Mouse (Mus musculus) kidney, embryonic 14.5 days (tissue): ENCODE data around the gene Cdx4. TPM values are rescaled to one million over a fixed set of nuclear protein-coding genes. Genes with fewer than 3 reads are reported as not detected.

Experiments
- ATAC-seq: fragments of 200-750 bp; cut with Nextera tagmentation; 2 replicates; pipeline ENCODE4 v1.8.0; 2017; ENCODE audit warnings: moderate number of reproducible peaks, mild to moderate bottlenecking, moderate TSS enrichment, moderate library complexity; ENCODE audit not compliant: low FRiP score, low TSS enrichment
- H3K27ac ChIP-seq: fragments of 300-500 bp; sonication (generic); 2 replicates; pipeline ENCODE4 v1.5.1; 2014; ENCODE audit warnings: low read depth, mild to moderate bottlenecking, low read length, moderate library complexity, mixed read lengths
- H3K27me3 ChIP-seq: fragments of 300-500 bp; sonication (generic); 2 replicates; pipeline ENCODE4 v1.6.1; 2014; ENCODE audit warnings: mild to moderate bottlenecking, low read length; ENCODE audit not compliant: control insufficient read depth, insufficient read depth
- H3K36me3 ChIP-seq: fragments of 300-500 bp; sonication (generic); 2 replicates; pipeline ENCODE4 v1.6.1; 2014; ENCODE audit warnings: low read length, mixed read lengths; ENCODE audit not compliant: control insufficient read depth, insufficient read depth
- H3K4me1 ChIP-seq: fragments of 300-500 bp; sonication (generic); 2 replicates; pipeline ENCODE4 v1.6.1; 2014; ENCODE audit warnings: low read length, mixed read lengths; ENCODE audit not compliant: control insufficient read depth, insufficient read depth
- H3K4me2 ChIP-seq: fragments of 300-500 bp; sonication (generic); replicated peaks from 2 replicates; pipeline ENCODE4 v1.6.1; 2014; ENCODE audit warnings: low read depth, mild to moderate bottlenecking, low read length
- H3K4me3 ChIP-seq: fragments of 300-500 bp; sonication (generic); 2 replicates; pipeline ENCODE4 v1.5.1; 2014; ENCODE audit warnings: mild to moderate bottlenecking, low read length
- H3K9ac ChIP-seq: fragments of 300-500 bp; sonication (generic); 2 replicates; pipeline ENCODE4 v1.6.1; 2014; ENCODE audit warnings: low read depth, mild to moderate bottlenecking, low read length, moderate library complexity
- H3K9me3 ChIP-seq: fragments of 300-500 bp; sonication (generic); 2 replicates; pipeline ENCODE4 v1.6.1; 2016; ENCODE audit warnings: low read length; ENCODE audit not compliant: control insufficient read depth
- WGBS: fragments of 180-500 bp; shearing (Covaris S2); extraction: QIAGEN DNeasy Blood & Tissue Kit; methylation state at CpG from one replicate; pipeline ENCODE4 v1.1.7; 2014; 5-methylcytosine and 5-hydroxymethylcytosine counted together
- polyA plus RNA-seq: library from polyadenylated mRNA; unstranded; fragments of >200 nt; fragmentation: Nextera tagmentation; extraction: Ambion mirVana; gene quantifications from 2 replicates; pipeline ENCODE4 v1.2.1, GENCODE M21; 2014

Gene Cdx4
- polyA plus RNA-seq: not detected in 2 replicates

GRCm38 (mm10) chrX:103321146-103321545, at the start of gene Cdx4:
Gene Cdx4 (plus strand): TSS chrX:103321398.
- 24% methylated on average over 13 of the region's 13 CpGs for WGBS
- no peak for ATAC-seq
- H3K9ac ChIP-seq: no peak within 1 kb of the TSS
- H3K4me2 ChIP-seq: no peak within 1 kb of the TSS
- peak within 1 kb of the TSS; percentile 20; the same call in 1 of the 2 replicates for H3K4me3 ChIP-seq
- H3K27ac ChIP-seq: no peak within 1 kb of the TSS
- H3K36me3 ChIP-seq: no peaks in the 10 kb centered on the region
- peaks cover 32% of the 10 kb centered on the region for H3K27me3 ChIP-seq
- H3K9me3 ChIP-seq: no peaks in the 10 kb centered on the region
- H3K4me1 ChIP-seq: no peaks in the 10 kb centered on the region

DNA sequence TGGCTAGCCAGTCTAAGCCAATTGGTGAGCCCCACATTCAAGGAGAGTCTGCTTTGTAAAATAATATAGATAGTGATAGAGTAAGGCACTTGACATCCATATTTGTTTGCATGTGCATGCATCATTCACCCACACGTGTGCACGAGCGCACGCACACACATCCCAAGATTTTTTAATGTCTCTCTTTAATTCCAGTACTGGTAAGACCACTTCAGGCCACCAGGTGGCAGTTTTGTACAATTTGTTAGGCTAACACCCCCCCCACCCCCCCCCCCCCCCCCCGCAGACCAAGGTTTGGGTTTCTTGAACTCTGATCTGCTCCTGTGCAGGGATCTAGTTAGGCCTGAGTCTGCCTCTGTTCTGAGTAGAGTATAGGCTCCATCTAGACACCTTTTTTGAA, 46.9 kb upstream of the Cdx4 start:
- no peaks in the 10 kb centered on the region for H3K4me1 ChIP-seq
- no peak overlapping the region for H3K27ac ChIP-seq
- no peak for ATAC-seq
- H3K4me3 ChIP-seq: no peak overlapping the region
- no peaks in the 10 kb centered on the region for H3K9me3 ChIP-seq
- no peak overlapping the region for H3K9ac ChIP-seq
- 89% methylated on average over 4 of the region's 5 CpGs for WGBS
- H3K27me3 ChIP-seq: no peaks in the 10 kb centered on the region
- H3K36me3 ChIP-seq: no peaks in the 10 kb centered on the region
- no peak overlapping the region for H3K4me2 ChIP-seq

DNA sequence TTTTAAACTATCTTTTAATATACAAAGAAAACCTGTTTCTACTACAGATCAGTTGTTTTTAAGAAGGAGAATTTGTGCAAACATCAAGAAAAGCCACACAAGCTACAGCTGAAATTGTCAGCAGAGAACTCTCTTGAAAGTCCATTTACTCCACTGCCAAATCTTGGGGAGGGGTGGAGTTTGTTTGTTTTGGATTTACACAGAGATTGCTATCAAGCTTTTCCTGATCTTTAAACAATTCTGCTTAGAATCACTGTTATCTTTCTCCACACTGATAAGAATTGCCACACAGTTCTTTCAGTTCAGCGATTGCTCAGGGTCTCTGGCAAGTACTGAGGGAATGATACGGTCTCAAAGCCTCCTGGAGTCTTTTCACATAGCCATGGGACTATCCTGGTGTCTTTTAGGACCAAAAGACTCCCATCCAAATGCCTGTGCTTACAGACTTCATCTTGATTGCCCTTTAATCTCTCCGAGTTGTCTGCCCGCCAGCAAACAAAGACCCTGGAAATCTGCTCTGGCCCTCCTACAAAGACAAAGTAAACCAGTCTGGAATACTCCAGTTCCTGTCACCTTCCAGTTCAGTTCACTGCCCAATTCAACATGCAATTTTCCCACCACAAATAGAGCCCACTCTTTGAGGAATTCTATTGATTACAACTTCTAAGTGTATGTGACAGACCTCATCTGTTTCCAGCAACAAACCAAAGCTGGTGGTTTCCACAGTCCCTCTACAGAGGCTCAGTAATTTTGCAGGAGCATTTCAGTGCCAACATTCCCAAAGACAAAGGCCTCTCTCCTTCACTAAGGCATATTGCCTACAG, 34.1 kb upstream of the Cdx4 start:
- no peak for ATAC-seq
- no peak overlapping the region for H3K4me3 ChIP-seq
- H3K9ac ChIP-seq: no peak overlapping the region
- H3K27ac ChIP-seq: no peak overlapping the region
- no peaks in the 10 kb centered on the region; the same call in 1 of the 2 replicates for H3K27me3 ChIP-seq
- WGBS: 44% methylated on average over 4 of the region's 4 CpGs
- H3K9me3 ChIP-seq: no peaks in the 10 kb centered on the region
- no peak overlapping the region for H3K4me2 ChIP-seq
- H3K4me1 ChIP-seq: no peaks in the 10 kb centered on the region
- no peaks in the 10 kb centered on the region for H3K36me3 ChIP-seq

DNA sequence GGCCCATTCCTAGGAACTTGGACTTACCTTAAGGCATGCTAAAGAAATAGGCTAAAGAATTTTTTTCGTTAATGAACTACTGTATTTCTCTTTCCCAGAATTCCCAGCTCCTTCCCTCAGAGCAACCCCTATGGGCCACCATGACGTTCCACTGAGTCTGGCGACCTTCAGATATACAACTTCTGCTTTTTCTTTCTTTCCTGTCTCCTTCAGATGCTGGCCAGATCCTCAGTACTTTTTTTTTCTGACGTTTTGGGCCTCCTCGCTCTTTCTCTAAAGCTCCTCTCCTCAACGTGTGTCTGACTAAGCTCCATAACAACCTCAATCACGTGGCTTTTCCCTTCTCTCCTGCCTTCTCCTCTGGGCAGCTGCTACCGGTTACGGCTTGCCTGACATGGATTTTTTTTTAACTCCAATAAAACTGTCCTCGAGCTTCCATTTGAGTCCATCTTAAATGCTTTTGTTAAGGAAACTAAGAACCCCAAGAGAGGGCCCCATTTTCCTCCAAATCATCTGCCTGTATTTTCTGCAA, 33.3 kb upstream of the Cdx4 start:
- Histone ChIP-seq H3K9me3 (no peaks in the 10 kb centered on the region), H3K4me3 (no peak overlapping the region), H3K27ac (no peak overlapping the region), H3K4me1 (no peaks in the 10 kb centered on the region), H3K4me2 (no peak overlapping the region), H3K36me3 (no peaks in the 10 kb centered on the region), H3K27me3 (no peaks in the 10 kb centered on the region; the same call in 1 of the 2 replicates), H3K9ac (no peak overlapping the region)
- no peak for ATAC-seq
- WGBS: 33% methylated on average over 10 of the region's 10 CpGs

DNA sequence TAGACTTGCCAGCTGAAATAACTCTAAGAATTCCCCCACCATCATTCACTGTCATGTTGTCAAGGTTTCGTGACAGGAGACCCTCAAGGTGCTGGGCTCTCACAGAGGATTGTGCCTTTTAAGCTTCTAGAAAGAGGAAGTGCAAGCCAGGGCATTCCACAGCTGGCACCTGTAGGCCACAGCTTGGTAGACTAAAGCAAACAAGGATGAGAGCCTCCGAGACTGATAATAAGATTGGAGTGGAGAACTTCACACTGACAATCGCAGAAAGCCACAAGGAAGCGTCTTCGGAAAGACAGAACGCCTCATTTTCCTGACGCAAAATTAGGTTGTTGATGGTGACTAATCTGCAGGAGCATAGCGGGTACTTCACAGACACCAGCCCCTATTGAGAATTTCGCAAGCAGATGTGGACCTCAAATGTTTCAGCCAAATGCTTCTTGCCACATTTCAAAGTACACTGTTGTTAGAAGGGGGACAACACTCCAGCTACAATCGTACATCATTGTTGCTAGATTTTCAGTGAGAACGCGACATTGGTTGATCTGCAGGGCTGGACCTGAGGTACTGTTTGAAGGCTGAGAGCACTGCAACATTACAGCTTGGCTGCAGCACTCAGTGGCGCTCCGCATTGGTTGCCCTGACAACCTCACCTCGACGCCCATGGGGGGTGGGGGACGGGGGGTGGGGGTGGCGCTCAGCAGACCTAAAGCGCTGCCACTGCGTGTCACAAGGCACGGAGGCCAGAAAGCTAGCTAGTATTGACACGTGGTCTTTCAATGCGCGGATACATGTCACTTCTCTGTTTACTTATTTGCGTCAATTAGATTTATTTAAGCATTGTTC, 32.5 kb upstream of the Cdx4 start:
- Histone ChIP-seq H3K36me3 (no peaks in the 10 kb centered on the region), H3K4me1 (no peaks in the 10 kb centered on the region), H3K4me2 (peak overlapping the region; percentile 39), H3K4me3 (no peak overlapping the region), H3K27me3 (no peaks in the 10 kb centered on the region; the same call in 1 of the 2 replicates), H3K9me3 (no peaks in the 10 kb centered on the region), H3K27ac (no peak overlapping the region), H3K9ac (no peak overlapping the region)
- WGBS: 29% methylated on average over 25 of the region's 25 CpGs
- ATAC-seq: peak; percentile 55; the same call in 1 of the 2 replicates

DNA sequence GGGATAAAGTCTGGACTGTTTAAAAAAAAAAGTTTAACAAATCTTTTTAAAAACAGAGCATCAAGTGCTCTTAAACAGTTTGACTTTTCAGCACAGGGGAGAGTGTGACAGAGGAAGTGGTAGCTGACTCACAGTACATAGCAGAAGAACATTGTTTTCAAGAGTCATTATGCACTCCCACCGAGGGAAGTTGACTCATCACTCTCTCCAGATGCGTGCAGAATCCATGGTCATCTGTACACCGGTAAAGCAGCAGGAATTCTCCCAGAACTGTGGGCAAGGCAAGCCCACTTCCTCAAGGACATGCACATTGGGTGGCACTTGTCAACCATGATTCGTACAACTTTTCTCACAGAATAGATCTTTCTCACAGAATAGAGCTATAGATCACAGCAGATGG, 22.3 kb upstream of the Cdx4 start:
- H3K4me2 ChIP-seq: no peak overlapping the region
- H3K4me3 ChIP-seq: no peak overlapping the region
- H3K27me3 ChIP-seq: no peaks in the 10 kb centered on the region; the same call in 1 of the 2 replicates
- no peaks in the 10 kb centered on the region for H3K36me3 ChIP-seq
- 69% methylated on average over 4 of the region's 4 CpGs for WGBS
- no peak for ATAC-seq
- no peak overlapping the region for H3K9ac ChIP-seq
- H3K27ac ChIP-seq: no peak overlapping the region
- H3K9me3 ChIP-seq: no peaks in the 10 kb centered on the region
- H3K4me1 ChIP-seq: no peaks in the 10 kb centered on the region

GRCm38 (mm10) chrX:103308262-103308661, 12.9 kb upstream of the Cdx4 start:
- Histone ChIP-seq H3K4me2 (no peak overlapping the region), H3K36me3 (no peaks in the 10 kb centered on the region), H3K27me3 (no peaks in the 10 kb centered on the region), H3K9ac (no peak overlapping the region), H3K27ac (no peak overlapping the region), H3K4me1 (no peaks in the 10 kb centered on the region), H3K4me3 (no peak overlapping the region), H3K9me3 (no peaks in the 10 kb centered on the region)
- ATAC-seq: no peak
- WGBS: 93% methylated on average over 1 of the region's 1 CpGs

DNA sequence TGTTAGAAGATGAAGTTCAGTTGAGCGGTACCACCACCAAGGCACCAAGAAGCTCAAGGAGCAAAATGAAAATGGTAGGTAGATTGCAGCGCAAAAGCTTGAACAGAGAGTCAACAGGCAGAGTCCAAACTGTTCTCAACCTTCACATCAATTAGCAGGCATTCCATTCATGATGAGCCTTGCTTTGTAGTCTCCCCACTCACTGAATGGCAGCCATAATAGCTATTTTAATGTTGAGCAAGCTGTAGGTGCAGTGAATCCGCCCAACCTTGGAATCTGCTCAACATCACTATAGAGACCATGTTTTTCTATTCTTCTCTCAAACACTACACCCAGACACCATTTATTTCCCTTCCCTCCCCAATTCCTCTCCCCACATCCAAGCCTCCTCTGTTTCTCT, 9.5 kb upstream of the Cdx4 start:
- no peaks in the 10 kb centered on the region for H3K4me1 ChIP-seq
- ATAC-seq: no peak
- no peaks in the 10 kb centered on the region for H3K36me3 ChIP-seq
- no peak overlapping the region for H3K27ac ChIP-seq
- no peak overlapping the region for H3K4me3 ChIP-seq
- H3K9me3 ChIP-seq: no peaks in the 10 kb centered on the region
- no peak overlapping the region for H3K9ac ChIP-seq
- no peak overlapping the region for H3K4me2 ChIP-seq
- WGBS: 81% methylated on average over 3 of the region's 3 CpGs
- no peaks in the 10 kb centered on the region for H3K27me3 ChIP-seq
